Mouse (Mus musculus) gastrocnemius, adult 2 months (tissue): Measurements from ENCODE around the gene Gm3646. TPM values are rescaled to one million over a fixed set of nuclear protein-coding genes. Genes with fewer than 3 reads are reported as not detected.
A peak's percentile ranks its signal among the peaks of the same experiment; 100 is the strongest.

Experiments used
- DNase-seq: peaks from one replicate; pipeline ENCODE4 v3.0.0; 2022
- H3K27ac ChIP-seq: fragments of 200-600 bp; 2 replicates; pipeline ENCODE4 v1.8.1; 2022; ENCODE audit warnings: mild to moderate bottlenecking
- H3K4me3 ChIP-seq: fragments of 200-600 bp; 2 replicates; pipeline ENCODE4 v1.8.1; 2022; ENCODE audit warnings: mild to moderate bottlenecking, moderate library complexity
- CTCF ChIP-seq: fragments of 200-600 bp; IDR thresholded peaks from 2 replicates; pipeline ENCODE4 v1.8.1; 2022; ENCODE audit warnings: antibody characterized with exemption, mild to moderate bottlenecking, moderate library complexity
- intact Hi-C: fragments of 180-260 bp; cut with DNase I; formaldehyde crosslinking; loops from one replicate; pipeline ENCODE4 v1.15.1; 2025
- long read RNA-seq, 2 experiments: library from polyadenylated mRNA; stranded (forward); transcript quantifications; one replicate each; pipeline ENCODE4 v2.0.0; 2021
- total RNA-seq, 2 experiments: library from RNA; stranded (reverse); gene quantifications; 2 replicates each; pipeline ENCODE4 v1.2.3; 2021

Gene Gm3646
- 1 to 10 TPM in 1 of 2 experiments, not detected in 1; 1.6 TPM for total RNA-seq
- long read RNA-seq, experiment 1, result 0 reads
- long read RNA-seq, experiment 2, partial matches to known transcripts, result 0 of 1 reads
- long read RNA-seq, experiment 2, other reads (novel, unspliced or antisense), result 0 of 1 reads

GRCm38 (mm10) chr1:39805243-39805979 lies at the start of gene Gm3646:
Gene Gm3646 (minus strand): TSS chr1:39805332.
- peak; percentile 1; the same call in 1 of the 2 replicates for TF ChIP-seq CTCF
- Histone ChIP-seq H3K4me3 (peak within 1 kb of the TSS; percentile 57), H3K27ac (peak within 1 kb of the TSS; percentile 79)
- DNase-seq, result peak; percentile 42
- intact Hi-C loops, result no loop called here

GRCm38 (mm10) chr1:39847066-39847465 lies 41.9 kb upstream of the Gm3646 start:
- TF ChIP-seq CTCF, result no peak
- intact Hi-C loops, result no loop called here
- no peak for DNase-seq
- Histone ChIP-seq H3K4me3 (no peak overlapping the region), H3K27ac (no peak overlapping the region)

- no peak for DNase-seq
- Histone ChIP-seq H3K4me3 (no peak overlapping the region), H3K27ac (no peak overlapping the region)
- no peak for TF ChIP-seq CTCF
- intact Hi-C loops, result no loop called here
These were observed 41.0 kb upstream of the Gm3646 start for GRCm38 (mm10) chr1:39846031-39846550.

GRCm38 (mm10) chr1:39843328-39843727 lies 38.2 kb upstream of the Gm3646 start:
- no peak overlapping the region for H3K27ac ChIP-seq
- intact Hi-C loops, result no loop called here
- DNase-seq, result no peak
- no peak for TF ChIP-seq CTCF
- H3K4me3 ChIP-seq, result no peak overlapping the region

- H3K27ac ChIP-seq, result no peak overlapping the region
- H3K4me3 ChIP-seq, result no peak overlapping the region
- DNase-seq, result no peak
- no peak for TF ChIP-seq CTCF
- intact Hi-C loops, result no loop called here
These were observed 37.3 kb upstream of the Gm3646 start for GRCm38 (mm10) chr1:39842218-39843007.

- no peak for TF ChIP-seq CTCF
- H3K27ac ChIP-seq, result no peak overlapping the region
- no peak overlapping the region for H3K4me3 ChIP-seq
- DNase-seq, result no peak
- intact Hi-C loops, result no loop called here
These were observed 35.7 kb upstream of the Gm3646 start for GRCm38 (mm10) chr1:39840856-39841255.

GRCm38 (mm10) chr1:39839838-39840237 lies 34.7 kb upstream of the Gm3646 start:
- TF ChIP-seq CTCF, result no peak
- no peak for DNase-seq
- Histone ChIP-seq H3K4me3 (no peak overlapping the region), H3K27ac (no peak overlapping the region)
- intact Hi-C loops, result no loop called here

- H3K27ac ChIP-seq, result no peak overlapping the region
- H3K4me3 ChIP-seq, result no peak overlapping the region
- intact Hi-C loops, result no loop called here
- no peak for DNase-seq
- no peak for TF ChIP-seq CTCF
These were observed 34.1 kb upstream of the Gm3646 start for GRCm38 (mm10) chr1:39839217-39839616.

GRCm38 (mm10) chr1:39838487-39839169 lies 33.5 kb upstream of the Gm3646 start:
- H3K4me3 ChIP-seq, result no peak overlapping the region
- H3K27ac ChIP-seq, result no peak overlapping the region
- intact Hi-C loops, result no loop called here
- TF ChIP-seq CTCF, result no peak
- DNase-seq, result no peak

- H3K27ac ChIP-seq, result no peak overlapping the region
- no peak for DNase-seq
- no peak for TF ChIP-seq CTCF
- H3K4me3 ChIP-seq, result no peak overlapping the region
- intact Hi-C loops, result no loop called here
These were observed 26.5 kb upstream of the Gm3646 start for GRCm38 (mm10) chr1:39831594-39832039.

GRCm38 (mm10) chr1:39830786-39831593 lies 25.9 kb upstream of the Gm3646 start:
- no peak for TF ChIP-seq CTCF
- intact Hi-C loops, result no loop called here
- no peak for DNase-seq
- H3K27ac ChIP-seq, result no peak overlapping the region
- H3K4me3 ChIP-seq, result no peak overlapping the region

GRCm38 (mm10) chr1:39824902-39825301 lies 19.8 kb upstream of the Gm3646 start:
- H3K27ac ChIP-seq, result no peak overlapping the region
- H3K4me3 ChIP-seq, result no peak overlapping the region
- TF ChIP-seq CTCF, result no peak
- intact Hi-C loops, result no loop called here
- DNase-seq, result no peak
